Mouse (Mus musculus) liver, adult 2 months (tissue): Measurements from ENCODE around the gene Baiap2l2.

ENCODE experiments used
- CTCF ChIP-seq: fragments of 200-500 bp; IDR thresholded peaks from 2 replicates; pipeline ENCODE4 v1.5.1; 2011; ENCODE audit warnings: low read depth, low read length, control low read depth
- POLR2A ChIP-seq: fragments of 200-500 bp; IDR thresholded peaks from 2 replicates; pipeline ENCODE4 v1.6.1; 2011; ENCODE audit warnings: low read length, control low read depth; ENCODE audit not compliant: insufficient read depth; ENCODE audit errors: extremely low read depth

GRCm38 (mm10) chr15:79288387-79288786 lies 3.0 kb upstream of the Baiap2l2 start:
- TF ChIP-seq CTCF (no peak), POLR2A (no peak)
